Mouse (Mus musculus) olfactory bulb, adult 2 months (tissue): ENCODE data around the gene Rps12-ps3.

Experiments
- CTCF ChIP-seq: fragments of 200-500 bp; IDR thresholded peaks from 2 replicates; pipeline ENCODE4 v1.5.1; 2012; ENCODE audit warnings: low read depth, mild to moderate bottlenecking, low read length, moderate library complexity; ENCODE audit not compliant: insufficient read depth
- POLR2A ChIP-seq: fragments of 200-500 bp; IDR thresholded peaks from 2 replicates; pipeline ENCODE4 v1.6.1; 2012; ENCODE audit warnings: mild to moderate bottlenecking, low read depth, low read length, moderate library complexity; ENCODE audit not compliant: insufficient read depth

DNA sequence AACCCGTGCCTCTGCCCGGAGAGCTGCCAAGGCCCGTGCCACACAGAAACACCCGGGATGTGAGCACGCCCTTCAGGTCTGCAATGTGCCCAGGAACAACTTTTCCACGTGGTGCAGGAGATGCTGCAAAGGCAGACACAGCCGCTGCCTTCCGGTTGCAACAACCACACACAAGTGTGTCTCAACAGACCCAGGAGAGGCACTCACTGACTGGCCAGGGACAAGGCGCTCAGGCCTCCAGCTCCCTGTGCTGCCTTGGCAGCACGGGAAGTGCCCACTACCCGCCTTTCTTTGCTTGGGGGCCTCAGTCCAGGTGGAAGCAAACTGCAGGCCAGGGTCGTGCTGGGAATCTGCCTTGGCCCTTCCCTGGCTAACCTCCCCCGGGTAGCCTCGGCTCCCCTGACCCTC is 22.2 kb downstream of the Rps12-ps3 start:
- TF ChIP-seq CTCF (no peak), POLR2A (no peak)
